Mouse (Mus musculus) brain, embryonic 14.5 days (tissue): ENCODE measurements around the gene Arfip1.

Experiments used
- CTCF ChIP-seq: fragments of 200-500 bp; IDR thresholded peaks from 2 replicates; pipeline ENCODE4 v1.5.1; 2012; ENCODE audit warnings: inconsistent platforms, mild to moderate bottlenecking, moderate library complexity, borderline replicate concordance; ENCODE audit not compliant: insufficient read depth, insufficient read length; ENCODE audit errors: extremely low read depth
- POLR2A ChIP-seq: fragments of 200-500 bp; IDR thresholded peaks from 2 replicates; pipeline ENCODE4 v1.6.1; 2012; ENCODE audit warnings: mild to moderate bottlenecking, inconsistent platforms, borderline replicate concordance; ENCODE audit not compliant: poor library complexity, insufficient read depth, insufficient read length, severe bottlenecking; ENCODE audit errors: extremely low read depth

DNA sequence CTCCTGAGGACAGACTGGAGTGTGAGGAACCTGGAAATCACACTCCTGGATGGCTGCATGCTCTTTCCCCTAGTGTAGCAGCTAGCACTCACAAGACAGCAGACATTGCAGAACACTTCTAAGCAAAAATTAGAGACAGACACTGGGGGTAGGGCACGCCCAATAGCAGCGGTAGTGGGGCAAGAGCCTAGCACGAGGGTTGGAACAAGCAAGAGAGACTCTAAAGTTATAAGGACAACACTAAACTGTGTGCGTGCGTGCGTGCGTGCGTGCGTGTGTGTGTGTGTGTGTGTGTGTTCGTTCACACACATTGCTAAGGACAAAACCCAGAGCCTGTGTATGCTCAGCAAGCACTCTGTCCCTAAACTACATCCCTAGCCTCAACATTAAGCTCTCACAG is 81.9 kb downstream of the Arfip1 start:
- no peak for TF ChIP-seq POLR2A
- no peak for TF ChIP-seq CTCF
